Mouse (Mus musculus) ZHBTc4 (cell line): ENCODE data around the gene Cgref1.
A peak's percentile ranks its signal among the peaks of the same experiment; 100 is the strongest.

Source experiments
- DNase-seq: peaks from one replicate; pipeline ENCODE4 v3.0.0-alpha.2; 2011; ENCODE audit warnings: low read depth, low spot score

Cgref1 gene

GRCm38 (mm10) chr5:30917348-30917747 lies 28.0 kb downstream of the Cgref1 start:
- no peak for DNase-seq

- DNase-seq = no peak
Measured at GRCm38 (mm10) chr5:30916841-30917240, 28.6 kb downstream of the Cgref1 start.

- peak; percentile 97 for DNase-seq
Measured at GRCm38 (mm10) chr5:30915974-30916433, 29.4 kb downstream of the Cgref1 start.

GRCm38 (mm10) chr5:30915456-30915855 lies 29.9 kb downstream of the Cgref1 start:
- no peak for DNase-seq

GRCm38 (mm10) chr5:30914849-30915248 lies 30.5 kb downstream of the Cgref1 start:
- no peak for DNase-seq

- DNase-seq = no peak
Measured at GRCm38 (mm10) chr5:30914101-30914635, 31.2 kb downstream of the Cgref1 start.

- no peak for DNase-seq
Measured at GRCm38 (mm10) chr5:30913060-30913841, 32.1 kb downstream of the Cgref1 start, which contains the start of gene Emilin1. Gene Emilin1 (plus strand): TSS chr5:30913402.

- no peak for DNase-seq
Measured at GRCm38 (mm10) chr5:30912156-30912555, 33.2 kb downstream of the Cgref1 start.

GRCm38 (mm10) chr5:30910481-30910880 lies 34.9 kb downstream of the Cgref1 start:
- DNase-seq = no peak

GRCm38 (mm10) chr5:30909863-30910262 lies 35.5 kb downstream of the Cgref1 start:
- no peak for DNase-seq

GRCm38 (mm10) chr5:30909300-30909659 lies 36.1 kb downstream of the Cgref1 start:
- no peak for DNase-seq

GRCm38 (mm10) chr5:30908426-30909299 lies 36.7 kb downstream of the Cgref1 start:
- DNase-seq = no peak

GRCm38 (mm10) chr5:30907413-30908059 lies 37.9 kb downstream of the Cgref1 start, which contains the start of gene Ost4:
Gene Ost4 (minus strand): TSS chr5:30907788.
- peak; percentile 99 for DNase-seq

- no peak for DNase-seq
Measured at GRCm38 (mm10) chr5:30901860-30902259, 43.5 kb downstream of the Cgref1 start.

GRCm38 (mm10) chr5:30890375-30890774 lies 55.0 kb downstream of the Cgref1 start:
- DNase-seq = no peak

- DNase-seq = peak; percentile 89
Measured at GRCm38 (mm10) chr5:30889088-30889754, 56.2 kb downstream of the Cgref1 start.

- peak; percentile 96 for DNase-seq
Measured at GRCm38 (mm10) chr5:30888337-30889087, 56.9 kb downstream of the Cgref1 start, which contains the start of gene Agbl5. Gene Agbl5 (plus strand): TSS chr5:30888694.

GRCm38 (mm10) chr5:30887858-30888336 lies 57.5 kb downstream of the Cgref1 start:
- DNase-seq = peak; percentile 94

- DNase-seq = peak; percentile 97
Measured at GRCm38 (mm10) chr5:30887331-30887761, 58.0 kb downstream of the Cgref1 start.

- DNase-seq = no peak
Measured at GRCm38 (mm10) chr5:30886731-30887130, 58.7 kb downstream of the Cgref1 start.
